Mouse (Mus musculus) embryo, embryonic 11.5 days (tissue): ENCODE measurements around the gene Setd1b.

Source experiments
- DNase-seq: peaks from one replicate; pipeline ENCODE4 v3.0.0-alpha.2; 2012; ENCODE audit warnings: low read depth, low spot score

Gene Setd1b

DNA sequence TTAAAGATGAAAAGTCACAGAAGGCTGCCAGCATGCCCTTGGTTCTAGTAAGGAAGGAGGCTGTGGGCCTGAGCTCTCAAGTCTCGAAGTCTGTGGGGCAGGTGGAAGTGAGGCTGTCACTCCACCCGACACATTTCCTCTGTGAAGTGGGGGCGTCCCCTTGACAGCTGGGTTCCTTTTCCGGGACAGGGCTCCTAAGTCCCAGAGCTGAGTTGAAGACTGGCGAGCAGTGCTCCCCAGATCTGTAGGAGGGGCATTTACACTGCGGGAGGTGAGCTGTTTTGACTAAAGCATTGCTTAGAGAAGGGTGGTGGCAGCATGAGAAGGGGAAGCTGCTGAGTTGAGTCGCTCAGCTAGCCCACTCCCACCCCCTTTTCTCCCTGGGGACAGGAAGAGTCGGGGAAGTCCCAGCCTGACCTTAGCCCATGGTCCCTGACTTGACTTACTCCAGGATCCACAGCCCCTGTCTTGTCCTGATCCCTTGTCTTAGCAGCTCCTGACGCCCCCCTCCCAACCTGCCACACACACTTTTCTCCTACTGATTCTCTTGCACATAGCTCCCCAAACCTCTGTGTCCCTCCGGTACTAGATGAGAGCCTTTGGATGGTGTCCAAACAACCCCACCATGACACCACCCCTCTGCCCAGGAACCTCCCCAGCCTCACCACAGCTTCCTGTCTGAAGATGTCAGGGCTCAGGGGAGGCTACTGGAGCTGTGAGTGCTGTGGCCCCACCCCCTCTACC is 13.4 kb upstream of the Setd1b start:
- no peak for DNase-seq

DNA sequence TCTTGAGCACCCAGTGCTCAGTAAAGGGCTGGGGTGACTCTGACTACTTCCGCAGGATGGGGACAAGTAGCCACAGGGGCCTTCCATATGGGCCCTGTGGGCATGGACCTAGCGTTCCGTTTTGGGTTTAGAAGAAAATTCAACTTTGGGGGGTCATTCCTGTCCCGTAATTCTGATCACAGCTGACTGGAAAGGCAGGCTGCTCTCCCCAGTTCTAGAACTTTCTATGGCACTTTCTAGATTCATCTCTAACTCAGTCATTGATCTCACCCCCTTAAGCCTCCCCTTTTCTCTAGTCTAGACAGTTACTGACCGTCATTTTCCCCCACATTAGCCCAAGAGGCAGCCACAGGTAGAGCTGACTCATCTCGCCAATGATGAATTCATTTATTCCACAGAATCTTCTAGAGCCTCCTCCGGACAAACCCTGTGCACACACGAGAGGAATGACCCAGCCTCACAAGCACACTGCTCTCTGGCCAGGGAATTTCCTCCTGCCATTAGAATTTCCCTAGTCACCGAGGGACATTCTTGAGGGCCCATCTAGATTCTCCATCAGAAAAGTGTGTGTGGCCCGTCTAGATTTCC is 12.7 kb upstream of the Setd1b start:
- DNase-seq, result no peak

DNA sequence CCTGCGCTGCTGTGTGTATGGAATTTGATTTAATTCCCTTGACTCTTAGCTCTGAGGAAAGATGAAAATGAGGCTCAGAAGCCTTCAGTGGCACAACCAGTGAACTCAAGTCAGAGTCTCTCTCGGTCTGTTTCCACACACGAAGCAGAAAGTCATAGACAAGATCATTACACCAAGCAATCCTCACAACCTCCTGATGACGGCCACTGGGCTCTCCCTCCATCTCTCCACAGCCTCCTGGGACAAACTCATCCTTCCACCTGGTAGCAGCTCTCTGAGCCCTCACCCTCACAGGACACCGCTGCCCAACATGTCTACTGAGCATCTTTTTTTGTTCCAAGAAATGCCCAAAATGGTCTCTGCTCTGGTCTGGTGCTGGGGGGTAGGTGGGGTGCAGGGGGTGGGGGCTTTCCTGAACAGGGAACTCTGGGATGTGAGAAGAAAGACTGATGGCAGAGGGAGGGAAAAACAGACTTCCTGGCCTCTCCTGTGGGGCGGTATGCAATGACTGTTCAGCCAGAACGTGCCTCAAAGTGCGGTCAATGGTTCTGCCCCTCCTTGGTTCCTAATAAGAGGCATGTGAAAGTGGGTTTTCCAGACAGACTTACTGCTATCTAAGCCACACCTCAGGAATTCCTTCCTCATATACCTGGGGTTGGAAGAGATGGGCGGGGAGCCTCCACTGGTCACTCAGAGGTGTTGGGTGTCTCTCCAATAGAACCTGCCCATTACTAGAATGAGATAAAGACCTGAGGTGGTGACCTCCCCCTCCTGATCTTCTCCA is 11.8 kb upstream of the Setd1b start:
- no peak for DNase-seq

DNA sequence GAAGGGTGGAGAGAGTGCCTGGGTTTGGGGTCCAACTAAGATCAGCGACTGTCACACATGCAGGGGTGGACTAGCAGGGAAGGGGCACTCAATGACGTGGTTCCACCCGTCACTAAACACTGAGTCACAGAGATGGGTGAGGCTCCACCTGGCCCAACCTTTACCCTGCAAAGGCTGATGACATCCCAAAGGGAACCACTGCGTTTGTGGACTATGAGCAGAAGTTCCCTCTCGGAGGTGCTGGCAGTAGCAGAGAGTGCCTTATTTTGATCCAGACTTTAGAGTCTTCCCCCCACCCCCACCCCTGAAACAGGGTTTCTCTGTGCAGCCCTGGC is 11.2 kb upstream of the Setd1b start:
- no peak for DNase-seq

DNA sequence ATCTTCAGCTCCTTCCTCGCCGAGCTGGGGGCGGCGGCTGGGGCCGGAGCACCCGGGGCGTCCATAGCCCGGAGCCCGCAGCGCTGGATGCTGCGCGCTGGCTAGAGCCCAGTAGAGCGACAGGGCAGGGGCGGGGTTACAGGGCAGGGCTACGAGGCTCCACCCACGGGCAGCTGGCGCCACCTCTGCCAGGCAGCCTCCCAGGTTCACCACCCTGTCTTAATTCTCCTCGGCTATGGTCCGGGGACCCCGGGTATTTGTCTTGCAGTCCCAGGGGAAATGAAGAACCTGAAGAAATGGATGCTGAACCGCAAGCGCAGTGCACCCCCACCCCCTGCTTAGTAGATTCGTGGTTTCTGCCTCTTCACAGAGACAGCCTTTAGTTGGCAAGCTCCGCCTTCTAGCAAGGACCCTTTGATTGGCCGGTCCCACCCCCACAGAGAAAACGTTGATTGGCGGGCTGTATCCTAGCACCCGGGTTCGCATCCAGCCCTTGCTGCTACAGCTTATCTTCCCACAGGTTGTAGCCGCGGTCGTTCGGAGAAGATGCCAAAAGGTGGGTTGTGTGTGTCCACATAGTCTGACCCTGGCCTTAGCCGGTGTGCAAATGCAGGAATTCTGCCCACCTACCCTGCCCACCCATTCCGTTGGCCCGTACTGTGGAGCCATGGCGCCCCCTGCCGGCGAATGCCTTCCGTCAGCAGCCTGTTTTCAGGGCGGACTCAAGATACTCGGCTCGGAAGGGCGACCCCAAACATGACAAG is 9.5 kb upstream of the Setd1b start, which contains the start of gene Rhof:
TSS of gene Rhof (minus strand) at position 385 of the 764 bp plus-strand sequence.
- no peak for DNase-seq

DNA sequence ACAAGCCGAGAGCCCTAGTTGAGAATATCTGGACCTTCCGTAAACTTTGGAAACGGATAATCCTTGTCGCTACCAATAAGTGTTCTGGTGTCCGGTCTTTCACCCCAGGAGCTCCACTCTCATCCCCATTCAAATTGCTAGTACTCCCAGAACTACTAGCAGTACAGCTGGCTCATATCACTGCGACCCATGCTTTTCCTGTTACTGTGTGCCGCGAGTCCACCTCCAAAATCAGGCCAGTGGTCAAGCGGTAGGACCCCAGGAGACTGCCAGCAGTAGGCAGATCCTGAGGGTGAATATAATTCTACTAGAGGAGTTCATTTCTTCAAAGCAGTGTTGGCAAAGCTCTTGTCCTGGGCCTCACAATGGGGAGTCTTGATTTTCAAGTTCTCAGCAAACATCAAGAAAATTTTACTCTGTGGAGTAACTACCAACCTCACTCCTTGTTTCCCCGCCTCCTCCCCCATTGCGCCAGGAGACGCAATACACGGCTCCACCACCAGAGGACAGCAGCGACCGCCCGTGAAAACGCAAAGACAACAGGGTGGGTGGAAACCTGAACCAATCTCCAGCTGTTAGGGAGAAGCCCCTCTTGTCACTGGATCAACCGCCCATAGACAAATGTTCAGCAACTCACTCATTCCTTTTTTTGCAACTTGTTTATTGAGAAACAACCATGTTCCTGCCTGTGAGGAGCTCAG is 8.8 kb upstream of the Setd1b start:
- peak; percentile 84 for DNase-seq

DNA sequence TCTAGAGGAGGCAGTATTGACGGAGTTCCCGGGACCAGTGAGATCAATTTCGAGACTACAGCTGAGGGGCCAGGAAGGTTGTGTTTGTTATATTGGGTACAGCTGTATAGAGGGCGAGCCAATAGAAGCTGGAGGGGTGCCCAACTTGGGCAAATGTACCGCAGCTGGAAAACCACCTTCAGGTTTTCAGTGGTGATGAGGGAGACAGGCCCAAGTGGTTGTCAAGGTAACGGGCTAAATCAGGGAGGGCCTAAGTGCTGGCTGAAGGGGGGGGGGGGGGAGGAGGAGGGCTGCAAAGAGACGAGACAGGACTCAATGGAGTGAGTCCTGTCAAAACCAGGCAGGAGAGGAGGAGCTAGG is 8.2 kb upstream of the Setd1b start:
- DNase-seq, result no peak

DNA sequence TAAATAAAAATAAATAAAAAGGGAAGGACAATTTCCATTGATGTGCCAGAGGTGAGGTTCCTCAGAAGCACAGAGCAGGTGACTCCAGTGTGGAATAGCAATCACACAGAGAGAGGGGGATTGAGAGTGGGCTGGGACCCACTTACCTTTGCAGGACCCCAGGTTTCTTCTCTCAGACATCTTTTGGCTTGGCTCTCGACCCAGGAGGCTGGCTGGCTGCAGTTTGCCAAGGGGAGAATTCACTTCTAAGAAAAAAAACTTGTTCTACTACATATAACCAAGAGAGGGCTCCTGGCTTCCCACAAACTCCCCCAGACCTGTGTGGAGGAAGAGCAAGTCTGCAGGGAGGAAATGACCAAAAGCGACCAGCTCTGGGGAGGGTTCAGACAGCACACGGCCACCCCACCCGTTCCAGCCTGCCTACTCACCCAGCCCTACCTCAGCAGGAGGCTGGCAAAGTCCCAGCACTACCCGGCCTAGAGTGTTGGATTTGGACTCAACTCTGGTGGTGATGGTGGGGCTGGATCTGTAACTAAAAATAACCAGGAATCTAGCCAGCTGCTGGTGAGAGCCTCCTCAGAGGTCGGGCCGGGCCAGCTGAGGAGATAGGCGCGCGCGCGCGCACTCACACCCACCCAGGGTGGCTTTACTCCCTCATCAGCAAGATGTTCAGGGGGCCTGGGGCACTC is 7.7 kb upstream of the Setd1b start:
- no peak for DNase-seq

DNA sequence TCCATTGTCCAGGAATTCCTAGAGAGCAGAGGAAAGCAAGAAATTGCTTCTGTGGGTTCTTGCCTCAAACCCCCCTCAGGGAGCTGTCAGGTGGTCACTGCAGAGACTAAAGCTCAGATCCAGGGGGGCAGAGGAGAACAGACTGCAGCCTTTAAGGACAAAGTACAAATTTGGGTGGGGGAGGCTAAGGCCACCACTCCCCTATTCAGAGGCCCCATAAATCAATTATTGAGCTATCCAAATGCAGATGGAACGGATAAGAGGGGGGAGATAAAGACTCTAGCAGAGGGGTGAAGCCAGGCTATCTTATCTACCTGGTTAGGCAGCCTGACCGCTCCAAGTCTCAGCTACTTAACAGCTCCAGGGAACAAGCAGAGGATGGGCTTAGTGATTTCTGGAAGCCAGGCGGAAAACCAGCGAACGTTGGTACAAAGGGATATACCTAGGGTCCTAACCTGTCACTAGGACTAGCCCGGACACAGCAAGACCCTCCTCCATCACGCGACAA is 7.1 kb upstream of the Setd1b start:
- no peak for DNase-seq

DNA sequence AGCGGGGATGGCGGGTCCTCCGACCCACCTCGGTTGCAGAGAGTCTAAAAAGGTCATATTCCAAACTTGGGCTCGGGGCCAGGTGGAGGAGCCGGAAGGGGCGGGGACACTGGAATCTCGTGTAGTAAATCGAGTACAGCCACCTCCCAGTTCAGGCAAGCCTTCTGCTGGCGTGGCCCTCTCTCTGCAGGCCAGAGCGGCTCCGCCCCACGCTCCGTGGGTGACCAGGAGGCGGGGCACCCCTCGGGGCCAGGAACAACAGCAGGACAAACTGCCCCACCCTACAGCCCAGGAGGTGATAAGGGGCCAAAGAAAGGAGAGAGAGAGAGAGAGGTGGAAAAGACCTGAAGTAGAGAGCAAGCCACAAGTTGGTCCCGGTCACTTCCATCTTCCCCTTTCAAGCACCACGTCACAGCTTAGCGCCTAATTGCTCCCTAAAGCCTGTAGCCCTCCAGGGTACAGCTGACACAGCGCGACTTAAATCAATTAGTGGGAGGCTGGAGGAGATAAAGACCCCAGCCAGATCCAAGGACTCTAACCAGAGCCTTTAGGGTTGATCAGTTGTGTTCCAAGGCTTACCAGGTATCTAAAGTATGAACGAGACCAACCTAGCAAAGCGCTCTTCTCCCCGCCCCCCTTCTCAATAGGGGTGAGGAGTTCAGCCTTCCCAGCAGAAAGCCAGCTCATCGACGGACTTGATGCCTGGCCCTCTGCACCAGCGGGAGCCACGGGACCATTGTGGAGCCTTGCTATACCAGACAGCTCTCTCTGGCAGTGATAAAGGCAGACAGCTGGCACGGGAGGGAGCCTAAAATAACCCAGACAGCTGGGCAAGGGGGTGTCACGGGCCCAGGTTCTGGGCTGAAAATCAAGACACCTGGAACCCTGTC is 6.3 kb upstream of the Setd1b start:
- no peak for DNase-seq

DNA sequence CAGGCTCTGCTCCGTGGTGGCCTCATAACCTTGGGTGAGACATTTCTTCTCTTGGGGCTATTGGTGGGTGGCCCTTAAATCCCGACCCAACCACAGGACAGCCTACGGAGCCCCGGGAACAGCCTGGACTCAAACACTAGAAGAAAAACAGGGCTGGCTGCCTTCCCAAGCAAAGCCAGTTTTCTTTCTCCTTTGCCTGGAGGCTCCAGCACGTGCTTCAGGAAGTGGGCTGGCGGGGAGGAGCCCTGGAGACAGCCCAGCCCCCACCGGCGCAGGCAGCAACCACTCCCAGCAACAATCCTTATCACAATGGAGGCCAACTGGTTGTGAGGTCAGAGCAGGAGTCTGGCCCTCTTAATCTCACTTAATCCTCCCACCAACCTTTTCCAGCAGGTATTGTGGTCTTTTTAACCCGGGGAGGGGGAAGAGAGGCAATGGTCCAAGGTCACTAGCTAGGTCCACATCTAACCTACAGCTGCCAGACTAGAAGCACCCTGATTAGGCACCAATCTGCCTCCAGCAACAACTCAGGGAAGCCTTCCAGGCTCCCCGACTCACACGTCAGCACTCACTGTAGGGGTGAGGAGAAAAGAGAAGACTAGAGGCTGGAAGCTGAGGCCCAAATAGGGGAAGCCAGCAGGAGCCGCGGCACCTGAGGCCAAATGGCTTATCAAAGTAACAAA is 5.5 kb upstream of the Setd1b start:
- DNase-seq, result peak; percentile 54

DNA sequence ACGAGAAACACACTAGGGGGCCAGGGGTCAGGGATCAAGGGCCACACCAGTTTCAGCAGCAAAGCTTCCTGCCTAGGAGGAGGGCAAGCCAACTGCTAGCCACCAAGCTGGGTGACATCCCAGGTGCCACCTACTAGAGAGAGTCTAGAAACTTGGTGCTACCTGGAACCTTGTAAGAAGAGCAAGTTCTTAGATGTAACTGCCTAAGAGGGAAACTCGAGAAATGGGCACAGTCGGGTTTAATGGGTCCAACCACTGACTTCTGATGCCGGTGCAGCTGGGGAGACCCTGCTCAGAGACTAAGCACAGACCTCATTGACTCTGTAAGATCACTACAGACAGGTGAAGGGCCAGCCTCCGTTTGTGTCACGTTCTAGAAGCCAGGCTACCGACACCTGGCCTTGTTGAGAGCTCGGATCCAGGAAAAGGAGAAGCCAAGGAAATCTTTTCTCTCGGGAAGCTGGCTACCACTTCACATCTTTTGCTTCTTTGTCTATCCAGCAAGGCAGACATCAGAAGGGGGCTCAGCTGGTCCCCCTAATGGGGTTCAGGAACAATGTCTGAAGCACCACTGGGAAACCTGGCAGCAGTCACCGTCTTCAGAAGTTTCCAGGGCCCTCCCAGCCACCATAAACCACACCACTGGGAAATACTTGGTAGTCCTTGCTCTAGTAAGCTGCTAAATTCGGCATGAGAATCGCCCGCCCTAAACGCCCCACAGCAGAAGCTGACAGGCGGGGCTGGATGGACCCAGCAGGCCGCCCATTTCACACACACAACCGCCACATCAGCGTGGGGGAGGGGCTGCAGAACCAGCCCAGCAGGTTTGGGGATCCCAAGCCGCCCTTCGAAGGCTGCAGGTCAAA is 4.7 kb upstream of the Setd1b start:
- peak; percentile 57 for DNase-seq

DNA sequence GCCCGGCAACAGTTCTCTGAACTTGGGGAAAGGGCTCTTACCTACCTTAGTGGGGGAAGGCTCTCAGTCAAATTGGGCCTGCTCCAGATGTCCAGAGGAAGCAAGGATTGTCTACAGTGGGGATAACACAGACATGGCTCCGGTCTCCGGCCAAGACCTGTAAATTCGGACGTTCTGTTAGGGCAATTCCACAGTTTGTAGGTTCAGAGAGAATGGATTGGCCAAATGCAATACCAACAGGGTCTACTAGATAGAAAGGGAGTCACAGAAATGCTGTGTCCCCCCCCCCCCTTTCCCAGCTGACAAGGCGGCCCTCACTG is 4.1 kb upstream of the Setd1b start:
- DNase-seq, result no peak

DNA sequence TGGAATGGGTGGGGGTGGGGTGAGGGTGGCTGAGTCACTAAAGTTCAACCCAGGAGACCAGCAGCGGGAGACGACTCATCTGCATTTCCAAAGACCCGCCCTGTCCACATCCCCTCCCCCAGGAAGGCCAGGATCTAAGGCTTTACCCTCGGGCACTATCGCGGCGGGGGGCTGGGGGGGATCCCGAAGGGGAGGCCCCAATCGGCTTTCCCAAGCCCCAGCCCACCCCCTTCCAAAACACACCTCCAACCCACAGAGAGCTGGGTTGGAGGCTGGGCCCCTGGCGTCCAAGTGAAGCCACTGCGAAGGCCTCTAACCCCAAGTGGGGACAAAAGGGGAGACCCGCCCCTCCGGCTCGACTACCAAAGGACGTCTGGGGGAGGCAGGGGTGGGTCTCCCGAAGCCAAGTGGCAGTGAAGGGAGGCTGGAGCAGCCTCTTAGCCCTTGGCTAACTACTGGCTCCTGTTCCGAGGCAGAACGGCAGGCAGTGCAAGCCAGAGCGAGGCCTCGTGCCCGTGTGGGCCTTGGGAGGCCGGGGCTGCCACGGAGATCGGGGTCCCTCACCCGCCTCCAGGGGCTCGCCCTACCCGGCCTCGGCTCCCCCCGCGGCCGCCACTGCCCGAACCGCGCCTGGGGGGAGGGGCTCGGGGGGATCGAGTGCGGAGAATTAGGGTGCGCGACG is 3.6 kb upstream of the Setd1b start:
- peak; percentile 76 for DNase-seq

DNA sequence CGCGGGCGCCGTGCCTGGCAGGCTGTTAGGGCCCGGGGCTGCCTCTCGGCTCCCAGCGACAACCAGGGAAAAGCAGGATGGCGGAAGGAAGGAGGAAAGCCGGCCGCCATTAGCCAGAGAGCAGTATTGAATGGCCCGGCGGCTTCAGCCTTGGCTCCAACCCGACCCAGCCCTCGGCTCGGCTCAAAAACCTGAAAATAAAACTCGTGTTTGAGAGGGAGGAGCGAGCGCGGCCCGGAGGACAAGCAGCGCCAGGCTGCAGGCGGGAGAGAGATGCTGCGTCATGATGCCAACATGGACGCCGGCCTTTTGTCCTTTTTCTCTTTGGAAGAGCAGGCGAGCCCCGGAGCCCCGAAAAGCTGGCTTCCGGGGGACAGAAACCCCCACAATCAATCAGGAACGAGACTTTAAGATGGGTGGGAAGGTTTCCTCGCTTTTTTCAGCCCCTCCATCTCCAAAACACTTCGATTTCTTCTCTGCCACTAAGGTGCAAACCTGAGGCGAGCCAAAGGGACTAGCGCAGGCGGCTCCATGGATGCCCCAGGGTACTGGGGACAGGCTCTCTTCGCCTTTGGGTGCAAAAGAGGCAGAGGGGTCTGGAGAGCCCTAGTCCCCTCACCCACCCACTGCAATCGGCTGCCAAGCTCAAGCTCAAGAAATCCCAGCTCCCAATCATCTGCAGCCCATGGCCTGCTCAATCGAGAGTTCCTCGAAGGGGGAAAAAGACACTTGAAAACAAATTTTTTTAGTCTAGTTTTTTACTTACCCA is 2.9 kb upstream of the Setd1b start:
- DNase-seq, result peak; percentile 57

DNA sequence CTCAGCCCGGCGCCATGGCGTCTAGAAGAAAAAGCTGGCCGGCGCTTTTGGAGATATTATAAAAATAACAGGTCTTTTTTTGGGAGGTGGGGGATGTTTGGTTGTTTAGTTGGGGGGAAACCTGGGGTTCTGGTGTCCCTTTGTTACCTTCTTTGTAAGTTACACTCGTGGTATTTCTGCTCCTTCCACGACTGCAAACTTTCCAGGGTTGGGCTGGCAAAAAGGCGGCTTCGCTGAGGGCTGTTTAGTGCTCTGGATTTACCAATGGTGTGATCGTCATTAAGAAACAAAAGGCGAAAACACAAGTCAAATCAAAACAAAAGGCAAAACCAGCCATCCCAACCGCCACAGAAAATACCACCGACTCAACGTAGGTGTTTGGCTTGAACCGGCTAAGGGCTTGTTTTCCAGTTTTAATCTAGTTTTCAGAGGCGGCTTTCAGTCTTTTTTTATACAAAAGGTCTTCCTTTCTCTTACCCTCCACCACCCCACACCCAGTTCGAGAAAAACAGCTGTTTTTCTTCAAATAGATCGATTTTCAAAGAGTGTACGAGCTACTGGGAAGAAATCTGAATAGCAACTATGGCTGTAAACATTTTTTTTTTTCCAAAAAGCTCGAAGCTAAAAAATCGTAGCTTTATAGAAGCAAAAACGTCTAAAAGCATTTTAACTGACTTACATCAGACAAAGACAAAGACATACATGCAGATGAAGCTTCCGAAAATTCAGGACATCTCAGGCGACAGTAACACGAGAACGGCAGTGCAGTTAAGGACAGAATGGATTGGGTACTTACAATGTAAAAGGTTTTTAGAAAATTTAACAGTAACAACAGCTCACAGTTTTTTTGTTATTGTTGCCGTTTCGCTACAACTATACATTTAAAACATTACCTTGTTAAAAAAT is 2.0 kb upstream of the Setd1b start:
- DNase-seq, result no peak
